Mouse (Mus musculus) A20 (cell line): ENCODE data around the gene Gpha2.
A peak's percentile ranks its signal among the peaks of the same experiment; 100 is the strongest.

ENCODE experiments used
- DNase-seq: peaks from one replicate; pipeline ENCODE4 v3.0.0-alpha.2; 2011; ENCODE audit warnings: low read depth, low spot score

The Gpha2 gene

DNA sequence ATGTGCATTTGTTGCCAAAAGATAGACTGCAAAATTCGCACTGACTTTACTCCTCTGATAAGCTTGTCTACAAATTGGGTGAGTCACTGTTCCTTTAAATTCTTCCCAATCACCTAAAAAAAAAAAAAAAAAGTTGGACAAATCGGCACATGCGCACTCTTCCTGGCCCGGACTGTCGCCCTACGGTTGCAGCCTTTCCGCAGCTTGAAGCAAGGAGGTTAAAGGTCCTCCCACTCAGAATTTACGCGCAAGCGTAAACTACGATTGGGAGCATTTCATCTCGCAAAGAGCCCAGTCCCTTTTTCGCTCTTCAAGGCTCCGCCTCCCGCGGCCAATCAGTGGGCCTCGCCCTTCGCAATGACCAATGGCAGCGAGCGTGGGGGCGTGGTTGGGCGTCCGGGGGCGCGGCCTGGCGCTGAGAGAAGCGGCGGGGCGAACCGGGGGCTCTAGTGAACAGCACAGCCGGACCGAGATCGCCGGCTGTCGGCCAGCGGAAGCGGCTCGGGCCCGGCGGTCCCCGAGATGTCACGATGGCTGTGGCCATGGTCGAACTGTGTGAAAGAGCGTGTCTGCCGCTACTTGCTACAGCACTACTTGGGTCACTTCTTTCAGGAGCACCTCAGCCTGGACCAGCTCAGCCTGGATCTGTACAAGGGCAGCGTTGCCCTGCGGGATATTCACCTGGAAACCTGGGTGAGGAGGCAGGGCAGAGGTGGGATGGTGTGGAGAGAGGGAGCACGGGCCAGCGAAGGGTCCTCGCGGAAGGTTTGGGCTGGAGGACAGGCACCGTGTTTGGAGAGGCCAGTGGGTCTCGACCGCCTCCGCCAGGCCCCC, 15.3 kb downstream of the Gpha2 start, which contains the start of gene Atg2a:
TSS of gene Atg2a (plus strand) at position 395 of the 834 bp plus-strand sequence.
- DNase-seq: peak; percentile 99

DNA sequence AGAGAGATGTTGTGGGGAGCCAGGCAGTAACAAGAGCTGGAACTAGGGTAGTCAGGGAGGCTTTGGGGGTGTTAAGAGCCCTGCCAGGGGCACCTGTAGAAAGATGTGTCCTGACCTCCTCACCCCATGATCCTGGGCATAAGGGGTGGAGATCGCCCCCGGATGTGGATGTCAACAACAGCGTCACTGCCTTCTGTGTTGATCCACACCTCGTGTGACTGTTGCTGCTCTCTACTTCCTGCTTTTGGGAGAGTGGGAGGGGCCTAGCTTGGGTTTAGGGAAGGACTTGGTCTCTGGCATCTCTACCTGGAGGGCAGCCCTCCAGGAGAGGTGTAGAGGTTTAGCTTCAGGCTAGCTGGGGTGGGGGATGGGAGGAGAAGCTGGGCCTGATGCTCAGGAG, 16.1 kb downstream of the Gpha2 start:
- peak; percentile 85 for DNase-seq

DNA sequence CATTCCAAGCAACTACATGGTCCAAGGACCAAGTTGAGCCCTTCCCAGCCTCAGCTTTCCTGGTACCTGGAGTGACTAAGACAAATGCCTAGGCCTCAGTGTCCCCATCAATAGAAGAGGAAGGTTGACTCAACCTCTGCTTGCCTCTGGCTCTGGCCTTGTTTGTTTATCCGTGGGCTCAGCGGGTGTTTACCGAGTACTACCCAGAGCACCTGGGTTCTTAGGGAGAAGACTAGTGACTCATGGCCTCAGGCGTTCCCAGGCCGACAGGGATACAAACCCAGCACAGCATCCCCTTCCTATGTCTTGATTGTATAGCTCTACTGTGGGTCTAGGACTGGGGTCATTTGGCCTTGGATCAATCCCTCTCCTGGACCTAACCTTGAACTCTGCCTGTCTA, 17.0 kb downstream of the Gpha2 start:
- DNase-seq: no peak

DNA sequence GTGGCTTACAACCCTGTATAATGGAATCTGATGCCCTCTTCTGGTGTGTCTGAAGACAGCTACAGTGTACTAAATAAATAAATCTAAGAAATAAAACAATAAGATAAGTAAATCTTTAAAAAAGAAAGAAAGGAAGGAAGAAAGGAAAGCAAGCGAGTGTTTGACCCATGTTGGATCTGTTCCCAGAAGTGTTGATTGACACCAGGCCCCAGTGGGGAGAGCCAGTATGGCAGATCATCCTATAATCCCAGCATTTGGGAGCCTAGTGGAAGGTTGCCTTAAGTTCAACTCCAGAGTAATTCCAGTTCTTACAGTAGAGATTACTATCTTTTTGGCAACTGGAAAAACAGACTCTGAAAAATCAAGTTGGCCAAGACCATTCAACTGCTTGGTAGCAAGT, 19.6 kb downstream of the Gpha2 start:
- no peak for DNase-seq

DNA sequence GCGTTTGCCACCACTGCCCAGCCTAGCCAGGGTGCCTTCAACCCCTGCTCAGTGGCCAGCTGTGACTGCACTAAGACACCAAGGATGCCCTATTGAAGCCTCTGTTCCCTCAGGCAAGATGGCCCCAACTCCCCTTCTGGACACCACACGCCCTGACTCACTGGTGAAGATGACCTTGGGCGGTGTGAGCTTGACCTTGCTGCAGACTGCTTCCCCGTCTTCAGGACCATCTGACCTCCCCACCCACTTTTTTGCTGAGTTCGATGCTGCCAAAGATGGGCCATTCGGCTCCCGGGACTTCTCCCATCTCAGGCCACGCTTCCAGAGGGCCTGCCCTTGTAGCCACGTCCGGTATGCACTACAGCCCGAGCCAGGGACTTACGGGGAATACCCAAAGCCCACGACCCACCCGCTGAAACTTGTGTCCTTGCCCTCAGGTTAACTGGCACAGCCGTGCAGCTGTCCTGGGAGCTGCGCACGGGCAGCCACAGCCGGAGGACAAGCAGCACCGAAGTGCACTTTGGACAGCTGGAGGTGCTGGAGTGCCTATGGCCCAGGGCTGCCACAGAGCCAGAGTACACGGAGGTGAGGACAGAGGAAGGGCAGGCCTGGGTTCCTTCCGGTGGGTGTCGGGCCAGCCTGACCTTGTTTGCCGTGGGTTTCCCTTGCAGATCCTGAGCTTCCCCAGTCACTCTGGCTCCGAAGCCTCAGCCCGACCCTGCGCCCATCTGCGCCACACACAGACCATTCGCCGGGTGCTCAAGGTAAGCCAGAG, 21.5 kb downstream of the Gpha2 start:
- no peak for DNase-seq

DNA sequence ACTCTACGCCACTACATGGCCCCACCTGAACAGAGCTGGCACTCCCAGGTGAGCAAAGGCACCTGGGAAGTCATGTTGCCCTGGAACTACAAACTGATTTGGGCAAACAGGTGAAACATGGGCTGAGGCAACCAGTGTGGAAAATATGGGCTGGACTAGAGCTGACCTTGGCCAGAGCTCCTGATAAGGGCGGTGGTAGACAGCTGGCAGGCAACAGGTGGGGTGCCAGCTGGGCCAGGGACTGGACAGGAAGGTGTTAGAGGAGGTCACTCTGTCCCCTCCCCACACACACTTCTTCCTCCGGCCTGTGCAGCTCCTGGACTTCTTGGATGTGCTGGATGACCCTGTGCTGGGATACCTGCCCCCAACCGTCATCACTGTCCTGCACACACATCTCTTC, 26.8 kb downstream of the Gpha2 start:
- no peak for DNase-seq

DNA sequence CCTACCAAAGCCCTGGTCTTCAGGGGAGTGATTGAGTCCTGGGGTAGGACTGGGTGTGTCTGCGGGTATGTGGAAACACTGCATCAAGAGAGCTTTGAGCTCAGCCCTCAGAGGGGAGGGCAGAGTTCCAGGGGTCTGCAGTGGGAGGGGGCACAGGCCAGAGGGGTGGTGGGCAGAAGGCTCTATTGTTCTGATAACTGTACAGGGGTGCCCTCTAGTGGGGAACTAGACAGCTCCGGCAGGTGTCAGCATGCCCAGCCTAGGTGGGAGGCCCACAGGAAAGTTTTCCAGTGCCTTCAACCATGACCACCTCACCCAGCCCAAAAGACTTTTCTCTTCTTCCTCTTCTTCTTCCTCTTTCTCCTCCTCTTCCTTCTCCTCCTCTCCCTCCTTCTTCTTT, 34.2 kb downstream of the Gpha2 start:
- peak; percentile 52 for DNase-seq

DNA sequence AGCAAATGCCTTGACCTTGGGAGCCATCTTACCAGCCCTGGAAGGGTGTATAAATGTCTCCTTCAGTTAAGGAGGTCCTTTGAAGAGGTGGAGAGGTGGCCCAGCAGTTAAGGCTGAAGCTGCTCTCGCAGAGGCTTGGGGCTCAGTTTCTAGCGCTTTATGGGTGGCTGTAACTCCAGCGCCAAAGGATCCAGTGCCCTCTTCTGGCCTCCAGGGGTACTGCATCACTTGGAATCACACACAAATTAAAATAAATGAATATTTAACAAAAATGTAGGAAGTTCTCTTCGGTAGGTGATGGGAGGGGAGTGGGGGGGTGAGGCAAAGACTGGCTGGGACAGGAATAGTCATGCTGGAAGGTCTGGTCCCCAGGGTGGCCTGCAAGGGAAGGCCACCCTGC, 34.8 kb downstream of the Gpha2 start:
- no peak for DNase-seq

DNA sequence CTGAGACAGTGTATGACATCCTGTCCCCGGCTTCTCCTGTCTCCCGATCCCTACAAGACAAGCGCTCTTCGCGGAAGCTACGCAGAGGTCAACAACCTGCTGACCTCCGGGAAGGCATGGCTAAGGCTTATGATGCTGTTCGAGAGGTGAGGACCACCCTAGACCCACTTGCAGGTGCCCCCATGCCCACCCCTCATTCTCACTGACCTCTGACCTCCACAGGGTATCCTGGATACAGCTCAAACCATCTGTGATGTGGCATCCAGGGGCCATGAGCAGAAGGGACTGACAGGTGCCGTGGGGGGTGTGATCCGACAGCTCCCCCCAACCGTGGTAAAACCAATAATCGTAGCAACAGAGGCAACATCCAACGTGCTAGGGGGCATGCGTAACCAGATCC, 35.2 kb downstream of the Gpha2 start:
- DNase-seq: no peak

DNA sequence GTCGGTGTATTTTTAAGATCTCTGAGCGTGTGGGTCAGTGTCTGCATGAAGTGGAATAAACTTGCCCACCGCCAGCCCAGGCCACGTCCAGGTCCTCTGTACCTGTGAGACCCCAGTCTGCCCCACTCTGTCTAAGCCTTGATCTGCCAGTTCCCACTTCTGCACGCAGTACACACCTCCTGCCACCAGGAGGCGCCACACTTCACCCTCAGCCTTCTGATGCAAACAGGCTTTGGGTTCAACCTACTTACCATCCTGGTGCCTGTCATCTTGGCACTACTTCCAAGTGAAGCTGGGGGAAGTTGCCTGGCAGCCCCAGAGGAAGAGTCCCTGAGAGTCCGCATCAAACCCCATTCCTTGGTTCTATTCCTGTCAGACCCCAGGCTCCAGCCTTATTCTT, 36.0 kb downstream of the Gpha2 start:
- DNase-seq: peak; percentile 74

DNA sequence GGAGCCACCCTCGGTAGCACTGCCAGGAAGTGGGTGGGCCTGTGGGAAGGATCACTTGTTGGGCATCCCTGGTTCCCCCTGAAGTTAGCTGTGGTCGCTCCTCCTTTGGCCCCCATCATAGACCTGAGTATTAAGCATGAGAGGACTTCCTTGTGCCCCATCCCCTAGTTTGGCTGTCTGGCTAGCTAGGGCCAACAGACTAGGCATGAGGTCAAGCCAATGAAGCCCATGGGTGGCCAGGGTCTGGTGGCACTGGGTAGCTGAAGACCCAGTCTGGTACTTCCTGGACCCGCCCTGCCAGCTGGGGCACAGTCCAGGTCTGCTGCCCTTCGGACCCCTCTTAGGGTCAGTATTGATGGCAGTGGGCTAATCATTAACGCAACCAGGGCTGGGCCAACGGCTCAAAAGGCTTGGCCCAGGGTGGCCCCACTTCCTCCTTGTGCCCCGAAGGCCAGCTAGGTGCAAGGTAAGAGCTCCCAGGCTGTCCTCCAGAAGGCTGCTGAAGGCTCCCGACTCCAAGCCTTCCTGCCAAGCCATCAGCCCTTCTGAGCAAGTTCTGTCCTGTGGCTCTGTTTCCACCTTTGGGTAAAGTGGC, 36.8 kb downstream of the Gpha2 start:
- DNase-seq: no peak

DNA sequence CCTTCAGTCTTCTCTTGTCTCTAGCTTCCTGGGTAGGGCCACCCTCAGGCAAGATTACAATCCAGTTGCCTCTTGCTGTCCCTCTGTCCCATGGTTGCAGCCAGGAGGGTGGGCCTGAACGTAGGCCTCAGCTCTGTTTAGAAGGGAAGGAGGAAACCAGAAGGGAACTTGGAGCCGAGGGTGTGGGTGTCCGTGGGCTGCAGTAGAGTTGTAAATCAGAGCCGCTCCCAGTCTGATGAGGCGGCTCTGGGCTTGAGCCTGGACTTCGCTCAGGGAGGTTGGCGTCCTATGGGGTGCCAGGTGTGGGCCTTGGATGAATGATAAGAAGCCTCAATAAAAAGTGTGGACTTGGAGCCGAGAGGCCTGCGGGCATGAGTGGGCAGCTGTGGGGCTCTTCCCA, 38.0 kb downstream of the Gpha2 start:
- DNase-seq: no peak

DNA sequence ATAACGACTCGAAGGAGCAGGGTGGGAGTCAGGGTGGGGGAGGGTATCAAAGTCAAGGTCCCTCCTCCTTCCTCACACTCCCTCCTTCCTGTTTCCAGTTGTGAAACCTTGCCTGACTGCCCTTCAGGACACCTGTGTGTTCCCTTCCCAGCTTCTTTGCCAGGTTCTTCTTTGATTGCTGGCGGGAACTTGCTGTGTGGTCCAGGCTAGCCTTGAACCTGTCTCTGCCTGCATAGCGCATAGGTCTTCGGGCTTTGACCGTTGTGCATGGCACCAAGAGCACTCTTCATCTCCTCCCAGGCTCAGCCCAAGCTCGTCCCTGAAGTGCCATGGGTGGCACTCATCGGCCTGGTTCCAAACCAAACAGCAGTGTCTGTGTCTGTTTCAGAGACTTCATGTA, 38.8 kb downstream of the Gpha2 start:
- DNase-seq: no peak

DNA sequence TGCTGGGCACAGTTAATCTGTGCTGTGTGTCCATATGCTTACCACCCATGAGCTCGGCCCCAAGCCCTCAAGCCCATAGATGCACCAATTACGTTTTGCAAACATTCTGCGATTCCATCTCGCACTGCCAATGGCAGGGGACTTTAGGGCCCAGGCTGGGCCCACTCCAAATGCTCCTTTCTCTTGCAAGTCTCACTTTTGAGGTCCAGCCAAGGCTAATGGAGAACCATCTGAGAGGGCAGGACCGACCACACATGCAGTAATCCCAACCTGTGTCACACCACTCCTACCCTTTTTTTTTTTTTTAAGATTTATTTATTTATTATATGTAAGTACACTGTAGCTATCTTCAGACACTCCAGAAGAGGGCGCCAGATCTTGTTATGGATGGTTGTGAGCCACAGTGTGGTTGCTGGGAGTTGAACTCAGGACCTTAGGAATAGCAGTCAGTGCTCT, 39.6 kb downstream of the Gpha2 start:
- peak; percentile 28 for DNase-seq

DNA sequence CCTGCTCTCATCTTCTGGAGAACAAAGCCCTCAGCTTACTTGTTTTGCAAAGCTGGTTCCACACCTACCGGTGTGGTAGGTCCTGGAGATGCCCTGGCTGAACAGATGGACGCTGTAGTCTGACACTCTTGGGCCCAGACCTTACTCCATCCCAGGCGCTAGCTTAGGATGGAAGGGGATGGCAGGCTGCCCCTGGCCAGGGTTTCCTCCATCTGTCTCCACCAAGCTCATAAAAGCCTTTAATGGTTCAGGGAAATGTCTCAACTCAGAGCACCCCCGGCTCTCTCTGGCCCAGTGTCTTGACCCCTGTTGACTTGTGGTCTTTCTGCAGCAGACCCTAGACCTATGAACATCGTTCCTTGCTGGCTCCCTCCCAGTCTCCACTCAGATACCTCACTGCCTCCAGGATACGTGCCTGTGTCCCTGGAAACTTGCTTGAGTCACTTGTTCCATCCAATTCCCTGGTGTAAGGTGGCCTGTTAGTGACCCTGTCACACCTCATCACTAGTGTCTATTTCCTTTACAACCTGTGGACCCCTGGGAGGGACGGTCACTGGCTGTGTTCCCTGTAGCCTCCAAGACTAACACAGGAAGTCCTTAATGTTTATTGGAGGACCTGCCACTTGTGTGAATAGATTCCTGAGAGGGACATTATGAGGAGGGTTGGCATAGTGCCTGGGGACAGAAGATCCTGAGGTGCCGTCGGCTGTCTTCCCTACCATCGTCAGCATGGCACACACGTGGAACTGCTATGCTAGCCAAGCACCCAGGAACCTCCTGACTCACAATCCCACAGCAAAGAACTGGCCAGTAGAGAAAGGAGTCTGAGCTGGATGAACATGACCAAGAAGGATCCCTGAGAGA, 41.4 kb downstream of the Gpha2 start:
- DNase-seq: no peak

DNA sequence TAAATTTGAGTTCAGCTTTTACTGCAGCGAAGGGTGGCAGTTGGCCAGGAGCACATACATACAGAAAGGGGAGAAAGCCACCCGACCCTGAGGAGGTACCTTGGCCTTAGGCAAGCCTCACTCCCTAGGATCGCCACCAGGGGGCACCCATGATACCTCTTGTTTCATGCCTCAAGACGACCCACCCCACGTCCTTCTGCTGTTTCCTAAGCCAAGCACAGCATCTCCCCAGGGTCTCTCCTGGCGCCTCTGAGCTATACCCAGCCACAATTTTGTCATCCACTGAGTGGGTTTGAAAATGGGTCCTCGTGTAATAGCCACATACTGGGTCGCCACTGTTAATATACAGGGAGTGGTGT, 42.0 kb downstream of the Gpha2 start:
- peak; percentile 86 for DNase-seq

DNA sequence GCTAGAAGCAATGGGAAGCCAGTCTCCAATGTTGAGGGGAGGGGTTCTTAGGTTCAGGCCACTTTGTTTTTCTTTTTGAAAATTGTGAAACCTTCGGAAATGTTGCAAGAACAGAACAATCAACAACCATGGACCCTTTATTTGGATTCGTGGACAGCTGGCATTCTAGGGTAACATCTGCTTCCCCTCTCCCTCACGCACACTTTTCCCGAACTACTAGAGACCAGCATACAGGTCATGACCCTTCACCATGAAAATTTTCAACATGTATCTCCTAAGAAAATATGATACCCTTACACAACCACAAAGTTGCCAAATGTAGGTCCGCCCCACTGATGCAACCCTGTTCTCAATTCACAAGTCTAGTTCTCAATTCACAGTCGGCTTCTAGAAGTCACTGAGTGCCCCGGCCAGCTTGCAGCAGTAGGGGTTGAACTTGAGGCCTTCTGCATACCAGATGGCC, 42.5 kb downstream of the Gpha2 start:
- DNase-seq: no peak

DNA sequence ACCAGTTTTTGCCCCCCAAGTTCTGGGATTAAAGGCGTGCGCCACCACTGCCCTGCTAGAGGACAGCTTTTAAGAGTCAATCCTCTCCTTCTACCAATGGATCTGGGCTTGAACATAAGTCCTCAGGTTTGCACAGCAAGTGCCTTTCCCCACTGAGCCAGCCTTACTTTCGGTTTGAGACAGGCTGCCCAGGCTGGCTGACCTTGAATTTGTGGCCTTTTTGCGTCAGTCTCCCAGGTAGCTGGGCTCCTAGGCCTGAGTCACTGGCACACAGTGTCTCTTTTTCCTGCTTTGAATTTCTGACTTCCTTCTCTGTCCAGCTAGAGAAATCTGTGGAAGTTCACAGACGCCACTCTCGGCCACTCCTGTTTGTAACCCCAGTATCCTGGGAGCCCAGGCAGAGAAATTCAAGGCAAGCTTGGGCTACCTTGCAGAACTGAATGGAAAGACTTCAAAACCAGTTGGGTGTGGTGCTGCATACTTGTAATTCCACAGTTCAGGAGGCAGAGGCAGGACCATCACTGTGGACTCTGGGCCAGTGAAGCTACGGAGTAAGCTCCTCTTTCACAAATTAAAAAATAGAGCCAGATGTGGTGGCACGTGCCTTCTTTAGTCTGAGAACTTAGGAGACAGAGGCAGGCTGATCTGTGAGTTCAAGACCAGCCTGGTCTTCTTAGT, 43.8 kb downstream of the Gpha2 start:
- no peak for DNase-seq

DNA sequence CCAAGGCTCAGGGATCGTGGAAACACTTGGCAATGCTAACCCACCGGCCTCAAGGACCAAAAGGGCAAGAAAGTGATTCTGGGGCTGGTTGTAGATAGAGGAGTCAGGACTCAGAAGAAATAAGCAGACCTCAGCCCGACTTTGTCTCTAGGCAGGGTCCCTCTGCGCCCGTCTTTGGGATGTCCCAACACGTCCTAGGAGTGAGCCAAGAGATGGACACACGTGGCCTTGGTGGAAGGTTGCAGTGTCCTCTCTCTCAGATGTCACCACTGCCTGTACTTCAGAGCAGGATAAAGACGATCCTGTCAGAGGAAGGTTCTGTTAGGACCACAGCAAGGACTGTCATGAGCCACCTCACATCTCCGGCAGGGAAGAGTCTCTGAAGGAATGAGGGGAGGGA, 44.5 kb downstream of the Gpha2 start:
- no peak for DNase-seq

DNA sequence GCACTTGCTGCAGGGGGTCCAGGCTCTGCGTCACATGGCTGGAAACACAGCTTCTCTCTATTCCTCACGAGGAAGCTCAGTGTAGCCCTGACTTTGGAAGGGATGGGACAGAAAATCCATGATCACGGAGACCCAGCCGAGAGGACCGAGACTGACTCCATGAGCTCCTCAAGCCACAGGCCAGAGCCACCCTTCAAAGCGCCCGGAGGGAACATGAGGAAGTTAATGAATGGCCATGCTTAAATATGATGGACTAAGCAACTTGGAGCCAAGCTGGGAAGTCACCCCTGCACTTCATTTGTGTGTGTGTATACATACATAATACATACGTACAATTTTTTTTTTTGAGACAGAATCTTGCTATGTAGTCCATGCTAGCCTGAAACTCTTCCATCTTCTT, 45.0 kb downstream of the Gpha2 start:
- DNase-seq: no peak

DNA sequence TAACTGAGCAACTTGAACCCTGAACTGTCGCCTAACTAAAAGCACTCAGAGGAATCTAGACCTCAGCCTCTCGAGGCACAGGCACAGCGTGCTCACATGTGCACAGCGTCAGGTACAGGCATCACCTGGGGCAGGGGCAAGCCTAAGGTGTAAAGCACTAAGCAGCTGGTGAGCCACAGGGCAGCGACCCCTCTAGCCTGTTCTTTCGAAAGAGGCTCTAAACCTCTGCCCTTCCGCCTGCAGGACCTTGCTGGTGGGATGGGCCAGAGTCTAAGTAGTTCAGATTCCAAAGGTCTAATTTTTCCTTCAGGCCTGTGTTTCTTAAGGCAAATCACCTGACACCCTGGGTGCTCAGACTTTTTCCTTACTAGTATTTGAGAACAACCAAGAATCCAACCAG, 45.9 kb downstream of the Gpha2 start:
- DNase-seq: no peak
